Mouse (Mus musculus) 416B (cell line): ENCODE measurements around the gene Madd.
A peak's percentile ranks its signal among the peaks of the same experiment; 100 is the strongest.

ENCODE experiments used
- DNase-seq: peaks from one replicate; pipeline ENCODE4 v3.0.0; 2011; ENCODE audit warnings: low read depth

Gene Madd

GRCm38 (mm10) chr2:91169587-91170322 lies 13.9 kb downstream of the Madd start:
- DNase-seq = no peak

DNA sequence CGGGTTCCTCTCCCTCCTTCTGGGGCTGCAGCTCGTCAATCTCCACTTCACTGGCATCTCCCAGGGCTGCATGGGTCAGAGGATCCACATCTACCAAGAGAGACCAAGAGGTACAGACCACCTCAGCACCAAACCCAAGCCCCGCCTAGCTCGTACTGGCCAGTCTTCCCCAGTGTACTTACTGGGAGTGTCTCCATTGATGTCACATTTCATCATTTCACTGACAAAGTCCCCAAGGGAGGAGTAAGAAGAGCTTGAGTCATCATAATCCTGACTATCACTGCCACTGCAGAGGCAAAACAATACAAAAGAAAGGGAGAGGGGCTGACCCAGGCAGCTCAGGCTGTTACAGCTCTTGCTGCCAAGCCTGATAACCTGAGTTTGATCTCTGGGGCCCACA lies 16.0 kb downstream of the Madd start:
- no peak for DNase-seq

GRCm38 (mm10) chr2:91164991-91165390 lies 18.6 kb downstream of the Madd start:
- no peak for DNase-seq

GRCm38 (mm10) chr2:91163532-91163931 lies 20.1 kb downstream of the Madd start:
- DNase-seq = no peak

- no peak for DNase-seq
Observed at GRCm38 (mm10) chr2:91162952-91163351, 20.7 kb downstream of the Madd start.

- no peak for DNase-seq
Observed at GRCm38 (mm10) chr2:91160591-91160990, 23.0 kb downstream of the Madd start.

DNA sequence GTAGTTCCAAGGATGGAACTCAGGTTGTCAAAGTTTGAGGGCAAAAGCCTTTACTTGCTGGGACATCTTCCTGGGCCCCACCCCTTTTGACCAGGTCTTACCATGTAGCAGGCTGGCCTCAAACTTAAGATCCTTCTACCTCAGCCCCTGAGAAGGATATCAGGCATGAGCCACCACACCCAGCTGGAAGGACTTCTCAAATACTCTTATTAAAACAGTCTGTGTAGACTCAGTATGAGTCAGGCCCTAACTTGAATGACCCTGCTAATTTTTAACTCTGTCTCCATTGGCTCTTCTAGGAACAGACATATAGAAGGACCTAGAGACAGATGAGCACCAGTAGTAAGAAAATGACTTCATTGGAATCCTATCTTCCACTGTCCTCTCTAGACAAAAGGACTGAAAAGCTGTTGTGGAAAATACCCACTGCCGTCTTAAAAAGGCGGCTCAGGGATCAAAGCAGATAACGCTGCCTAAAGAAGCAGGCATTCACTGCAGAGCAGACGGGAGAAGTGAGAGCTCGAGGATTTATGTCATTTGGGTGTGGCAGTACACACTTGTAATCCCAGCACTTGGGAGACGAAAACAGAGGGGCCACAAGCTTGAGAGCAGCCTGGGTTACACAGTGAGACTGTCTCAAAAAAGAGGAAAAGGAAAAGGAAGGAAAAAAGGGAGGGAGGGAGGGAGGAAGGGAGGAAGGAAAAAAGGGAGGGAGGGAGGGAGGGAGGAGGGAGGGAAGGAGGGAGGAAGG lies 26.5 kb downstream of the Madd start:
- DNase-seq = no peak

GRCm38 (mm10) chr2:91154091-91154490 lies 29.5 kb downstream of the Madd start:
- no peak for DNase-seq

GRCm38 (mm10) chr2:91152885-91153377 lies 30.7 kb downstream of the Madd start:
- DNase-seq = no peak

- no peak for DNase-seq
Observed at GRCm38 (mm10) chr2:91151331-91151730, 32.3 kb downstream of the Madd start.

DNA sequence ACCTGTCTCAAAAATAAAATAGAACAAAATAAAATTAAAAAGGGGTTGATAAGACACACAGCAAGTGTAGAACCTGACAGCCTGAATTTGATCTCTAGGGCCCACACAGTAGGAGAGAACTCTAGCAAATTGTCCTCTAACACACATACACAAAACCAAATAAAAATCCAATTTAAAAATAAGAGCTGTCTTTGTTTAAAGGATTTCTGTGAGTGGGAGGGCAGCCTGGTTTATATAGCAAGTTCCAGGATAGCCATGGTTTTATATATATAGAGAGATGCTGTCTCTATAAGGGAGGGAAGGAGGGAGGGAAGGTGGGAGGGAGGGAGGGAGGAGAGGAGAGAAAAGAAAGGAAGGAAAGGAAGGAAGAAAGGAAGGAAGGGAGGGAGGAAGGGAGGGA lies 35.5 kb downstream of the Madd start:
- no peak for DNase-seq

GRCm38 (mm10) chr2:91143401-91143800 lies 40.2 kb downstream of the Madd start:
- no peak for DNase-seq

DNA sequence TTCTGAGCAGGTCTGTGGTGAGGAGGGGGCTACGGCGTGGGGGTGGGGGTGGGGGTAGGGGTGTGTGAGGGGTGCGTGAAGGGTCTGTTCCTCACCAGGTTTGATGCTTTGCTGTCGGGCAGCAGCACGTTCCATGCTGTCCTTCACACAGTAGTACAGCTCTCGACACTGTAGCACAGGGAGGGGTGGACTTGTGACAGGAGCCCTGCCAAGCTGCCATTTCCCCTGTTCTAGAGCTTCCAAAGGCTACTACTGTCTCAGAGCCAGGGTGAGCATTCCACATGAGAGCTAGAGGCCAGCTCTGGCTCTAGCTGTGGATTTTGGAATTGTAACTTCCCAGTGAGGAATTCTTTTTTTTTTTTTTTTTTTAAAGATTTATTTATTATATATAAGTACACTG lies 40.7 kb downstream of the Madd start:
- DNase-seq = no peak

GRCm38 (mm10) chr2:91139764-91140163 lies 43.9 kb downstream of the Madd start:
- no peak for DNase-seq

DNA sequence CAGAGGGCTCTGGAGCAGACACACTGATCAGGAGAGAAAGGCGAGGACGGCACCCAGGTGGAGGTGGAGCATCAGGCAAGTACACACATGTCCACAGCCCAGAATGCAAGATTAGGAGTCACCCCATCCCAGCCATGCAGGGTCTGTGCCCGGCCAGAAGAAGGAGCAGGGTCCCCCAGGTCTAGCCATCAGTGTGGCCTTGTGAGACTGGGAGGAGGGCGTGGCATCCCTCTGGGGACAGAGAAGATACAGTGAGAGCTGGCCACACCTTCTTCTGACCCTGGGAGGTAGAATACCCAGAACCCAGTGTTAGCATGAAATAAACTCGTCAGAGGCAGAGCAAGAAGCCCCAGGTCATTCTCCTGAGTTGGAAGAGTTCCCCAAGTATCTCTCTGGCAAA lies 44.3 kb downstream of the Madd start:
- DNase-seq = no peak

DNA sequence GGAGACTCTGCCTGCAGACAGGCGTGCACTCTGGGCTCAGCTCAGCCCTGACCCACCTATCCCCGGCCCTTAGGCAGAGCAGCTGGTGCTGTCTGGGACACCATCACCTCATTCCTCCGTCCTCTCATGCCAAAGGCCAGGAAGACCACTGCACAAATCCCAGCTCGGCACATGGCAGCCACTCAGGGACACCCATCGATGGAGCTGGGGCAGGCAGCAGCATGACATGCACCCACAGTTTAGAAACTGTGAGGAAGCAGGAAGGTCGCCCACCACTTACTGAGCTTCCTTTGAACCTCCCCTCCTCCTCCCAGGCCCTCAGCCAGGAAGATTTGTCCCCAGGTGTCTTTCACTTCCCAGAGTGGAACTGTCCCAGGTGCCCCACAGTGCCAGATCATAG lies 46.2 kb downstream of the Madd start:
- no peak for DNase-seq

DNA sequence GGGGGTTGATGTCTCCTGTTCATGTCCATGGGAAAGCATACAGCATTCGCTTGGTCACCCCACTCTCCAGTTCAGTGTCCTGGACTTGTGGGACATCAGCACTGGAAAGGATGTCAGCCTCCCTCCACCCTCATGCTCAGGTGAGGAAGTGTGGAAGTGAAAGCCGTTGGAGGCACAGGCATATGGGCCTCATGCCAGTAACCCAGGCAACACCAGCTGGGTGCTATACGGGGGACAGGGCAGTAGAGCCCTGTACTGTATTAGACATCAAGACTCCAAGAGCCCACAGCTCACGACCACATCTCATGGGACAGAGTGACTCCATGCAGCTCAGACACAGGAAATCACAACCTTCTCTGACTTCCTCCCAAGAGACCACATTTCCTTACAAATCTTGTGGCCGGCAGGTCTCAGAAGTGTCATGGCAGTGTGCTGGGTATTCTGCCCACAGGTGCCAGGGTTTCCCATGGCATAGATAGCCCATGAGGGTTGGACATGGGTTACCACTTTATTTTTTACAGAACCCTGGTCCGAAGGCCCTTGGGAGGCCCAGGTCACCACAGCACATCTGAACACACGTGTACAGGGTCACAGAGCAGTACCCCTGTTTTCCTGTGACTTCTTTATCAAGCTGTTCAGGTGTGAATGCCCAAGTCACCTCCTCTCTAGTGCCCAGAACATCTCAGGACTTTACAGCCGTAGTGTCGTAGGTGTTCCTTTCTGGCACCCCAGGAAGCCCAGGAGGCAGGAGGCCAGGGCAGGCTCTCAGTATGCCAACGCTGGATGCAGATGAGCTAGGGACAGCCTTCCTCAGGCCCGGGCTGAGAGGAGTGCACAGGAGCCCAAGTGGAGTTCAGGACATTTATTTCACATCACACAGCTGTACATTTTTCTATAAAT lies 46.9 kb downstream of the Madd start:
- peak; percentile 48 for DNase-seq

GRCm38 (mm10) chr2:91132035-91132434 lies 51.6 kb downstream of the Madd start:
- DNase-seq = peak; percentile 58

DNA sequence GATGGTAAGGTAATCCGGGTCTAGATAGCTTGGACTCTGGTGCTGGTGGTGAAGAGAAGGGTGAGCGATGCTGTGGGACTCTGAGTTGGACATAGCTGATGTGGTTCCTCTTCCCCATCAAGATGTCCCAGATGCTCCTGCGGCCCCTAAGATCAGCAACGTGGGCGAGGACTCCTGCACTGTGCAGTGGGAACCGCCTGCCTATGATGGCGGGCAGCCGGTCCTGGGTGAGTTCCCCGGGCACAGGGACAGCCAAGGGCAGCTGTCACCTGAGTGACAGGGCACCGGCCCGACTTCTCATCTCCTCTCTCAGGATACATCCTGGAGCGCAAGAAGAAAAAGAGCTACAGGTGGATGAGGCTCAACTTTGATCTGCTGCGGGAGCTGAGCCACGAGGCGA lies 52.4 kb downstream of the Madd start:
- DNase-seq = no peak

DNA sequence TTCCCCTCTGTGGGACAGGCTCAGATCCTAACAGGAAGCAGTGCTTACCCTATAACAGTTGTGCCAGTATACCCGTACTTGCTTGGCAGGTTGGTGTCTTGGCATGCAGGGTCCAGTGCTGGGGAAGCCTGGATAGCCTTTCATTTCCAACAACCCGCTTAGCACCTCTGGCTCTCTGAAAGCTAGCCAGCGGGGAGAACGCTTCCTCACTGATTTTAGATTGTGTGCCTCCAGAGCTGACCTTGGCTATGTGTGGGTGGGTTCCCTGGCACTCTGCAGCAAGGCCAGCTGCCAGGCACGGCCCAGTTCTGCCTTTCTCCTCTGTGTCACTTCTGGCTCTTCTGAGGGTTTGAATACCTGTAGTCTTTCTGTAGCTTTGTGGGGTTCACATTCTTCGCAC lies 53.5 kb downstream of the Madd start:
- no peak for DNase-seq

DNA sequence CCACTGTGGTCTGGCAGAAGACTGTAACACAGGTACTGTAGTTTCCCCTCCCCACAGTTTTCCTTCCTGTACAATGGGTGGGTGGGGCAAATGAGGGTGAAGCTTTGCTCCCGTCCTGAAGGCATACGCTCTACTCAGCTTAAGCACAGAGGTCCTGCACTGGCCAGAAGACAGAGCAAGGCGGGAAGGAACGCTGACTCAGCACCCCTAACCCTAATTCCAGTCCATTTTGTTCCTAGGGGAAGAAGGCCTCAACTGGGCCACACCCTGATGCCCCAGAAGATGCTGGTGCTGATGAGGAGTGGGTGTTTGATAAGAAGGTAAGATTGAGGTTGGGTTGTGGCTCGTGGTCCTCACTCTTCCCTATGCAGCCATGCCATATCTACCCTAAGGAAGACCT lies 54.9 kb downstream of the Madd start:
- no peak for DNase-seq

DNA sequence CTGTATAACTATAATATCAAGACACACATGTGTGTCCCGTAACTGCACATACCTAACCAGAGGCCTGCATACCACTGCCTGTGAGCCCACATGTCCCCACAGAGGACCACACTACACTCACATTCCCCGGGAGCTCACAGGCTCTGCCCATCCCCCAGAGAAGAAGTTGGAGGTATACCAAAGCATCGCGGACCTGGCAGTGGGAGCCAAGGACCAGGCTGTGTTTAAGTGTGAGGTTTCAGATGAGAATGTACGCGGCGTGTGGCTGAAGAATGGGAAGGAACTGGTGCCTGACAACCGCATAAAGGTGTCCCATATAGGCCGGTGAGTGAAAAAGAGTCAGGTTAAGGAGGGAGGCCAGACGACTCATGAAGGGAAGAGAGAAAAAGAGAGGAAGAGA lies 58.5 kb downstream of the Madd start:
- no peak for DNase-seq

GRCm38 (mm10) chr2:91123521-91123920 lies 60.1 kb downstream of the Madd start:
- no peak for DNase-seq
